Mouse (Mus musculus): ENCODE results near the gene Grid2ip. TPM values are rescaled to one million over a fixed set of nuclear protein-coding genes. Genes with fewer than 3 reads are reported as not detected.

The Grid2ip gene
- polyA plus RNA-seq, 1 experiment from 2014 or later = 0.42 TPM

GRCm38 (mm10) chr5:143410841-143411395 lies 53.8 kb downstream of the Grid2ip start:
- Histone ChIP-seq H3K4me1 (replicated peaks; ENCODE audit: control insufficient read depth, insufficient read depth, low read length) (no peaks in the 10 kb centered on the region), H3K9ac (ENCODE audit: low read depth, low read length) (no peak overlapping the region), H3K36me3 (ENCODE audit: control insufficient read depth, insufficient read depth, low read length) (peaks cover 3% of the 10 kb centered on the region; the same call in 1 of the 2 replicates), H3K27ac (ENCODE audit: low read depth, low read length) (no peak overlapping the region), H3K4me2 (replicated peaks; ENCODE audit: low read depth, low read length) (no peak overlapping the region), H3K27me3 (ENCODE audit: control insufficient read depth, insufficient read depth, low read length) (no peaks in the 10 kb centered on the region), H3K4me3 (ENCODE audit: low read depth, low read length) (no peak overlapping the region), H3K9me3 (ENCODE audit: control insufficient read depth, low read length) (no peaks in the 10 kb centered on the region)
- 94% methylated on average over 4 of the region's 4 CpGs for WGBS
- no peak for ATAC-seq (ENCODE audit: low FRiP score)
- no peak for DNase-seq (ENCODE audit: low spot score)

GRCm38 (mm10) chr5:143421484-143421883 lies 64.3 kb downstream of the Grid2ip start:
- no peak overlapping the region for H3K4me2 ChIP-seq (replicated peaks; ENCODE audit: low read depth, low read length)

GRCm38 (mm10) chr5:143422990-143423389 lies 65.9 kb downstream of the Grid2ip start:
- no peaks in the 10 kb centered on the region for H3K27me3 ChIP-seq (ENCODE audit: control insufficient read depth, insufficient read depth, low read length)
- peaks cover 11% of the 10 kb centered on the region for H3K36me3 ChIP-seq (ENCODE audit: control insufficient read depth, insufficient read depth, low read length)
- H3K4me2 ChIP-seq (replicated peaks; ENCODE audit: low read depth, low read length) = no peak overlapping the region
- no peaks in the 10 kb centered on the region for H3K4me1 ChIP-seq (replicated peaks; ENCODE audit: control insufficient read depth, insufficient read depth, low read length)
- H3K4me3 ChIP-seq (ENCODE audit: low read depth, low read length) = no peak overlapping the region
- WGBS = 85% methylated on average over 4 of the region's 4 CpGs
- no peak overlapping the region for H3K27ac ChIP-seq (ENCODE audit: low read depth, low read length)
- no peak for DNase-seq (ENCODE audit: low spot score)
- H3K9ac ChIP-seq (ENCODE audit: low read depth, low read length) = no peak overlapping the region
- ATAC-seq (ENCODE audit: low FRiP score) = no peak
- no peaks in the 10 kb centered on the region for H3K9me3 ChIP-seq (ENCODE audit: control insufficient read depth, low read length)

More at GRCm38 (mm10) chr5:143421484-143421883, 64.3 kb downstream of the Grid2ip start:
- Histone ChIP-seq H3K27ac (ENCODE audit: low read depth, low read length) (no peak overlapping the region), H3K4me1 (replicated peaks; ENCODE audit: control insufficient read depth, insufficient read depth, low read length) (no peaks in the 10 kb centered on the region), H3K4me3 (ENCODE audit: low read depth, low read length) (no peak overlapping the region), H3K9ac (ENCODE audit: low read depth, low read length) (no peak overlapping the region), H3K27me3 (ENCODE audit: control insufficient read depth, insufficient read depth, low read length) (no peaks in the 10 kb centered on the region), H3K36me3 (ENCODE audit: control insufficient read depth, insufficient read depth, low read length) (peaks cover 11% of the 10 kb centered on the region), H3K9me3 (ENCODE audit: control insufficient read depth, low read length) (no peaks in the 10 kb centered on the region)
- 89% methylated on average over 4 of the region's 4 CpGs for WGBS
- no peak for ATAC-seq (ENCODE audit: low FRiP score)
- DNase-seq (ENCODE audit: low spot score) = no peak

GRCm38 (mm10) chr5:143423899-143424519 lies 66.9 kb downstream of the Grid2ip start:
- DNase-seq (ENCODE audit: low spot score) (peak; percentile 78), ATAC-seq (ENCODE audit: low FRiP score) (no peak)
- H3K36me3 ChIP-seq (ENCODE audit: control insufficient read depth, insufficient read depth, low read length) = peaks cover 7% of the 10 kb centered on the region; the same call in 1 of the 2 replicates
- WGBS = 25% methylated on average over 6 of the region's 6 CpGs
- H3K9ac ChIP-seq (ENCODE audit: low read depth, low read length) = no peak overlapping the region
- H3K9me3 ChIP-seq (ENCODE audit: control insufficient read depth, low read length) = no peaks in the 10 kb centered on the region
- H3K4me3 ChIP-seq (ENCODE audit: low read depth, low read length) = no peak overlapping the region
- no peaks in the 10 kb centered on the region for H3K27me3 ChIP-seq (ENCODE audit: control insufficient read depth, insufficient read depth, low read length)
- H3K4me2 ChIP-seq (replicated peaks; ENCODE audit: low read depth, low read length) = no peak overlapping the region
- no peak overlapping the region for H3K27ac ChIP-seq (ENCODE audit: low read depth, low read length)
- no peaks in the 10 kb centered on the region for H3K4me1 ChIP-seq (replicated peaks; ENCODE audit: control insufficient read depth, insufficient read depth, low read length)

- no peak overlapping the region for H3K9ac ChIP-seq (ENCODE audit: low read depth, low read length)
- no peak overlapping the region for H3K4me2 ChIP-seq (replicated peaks; ENCODE audit: low read depth, low read length)
- DNase-seq (ENCODE audit: low spot score) = peak; percentile 83
- H3K27me3 ChIP-seq (ENCODE audit: control insufficient read depth, insufficient read depth, low read length) = no peaks in the 10 kb centered on the region
- 7% methylated on average over 4 of the region's 4 CpGs for WGBS
- no peak for ATAC-seq (ENCODE audit: low FRiP score)
- no peaks in the 10 kb centered on the region for H3K36me3 ChIP-seq (ENCODE audit: control insufficient read depth, insufficient read depth, low read length)
- no peak overlapping the region for H3K27ac ChIP-seq (ENCODE audit: low read depth, low read length)
- H3K4me3 ChIP-seq (ENCODE audit: low read depth, low read length) = no peak overlapping the region
- no peaks in the 10 kb centered on the region for H3K9me3 ChIP-seq (ENCODE audit: control insufficient read depth, low read length)
- no peaks in the 10 kb centered on the region for H3K4me1 ChIP-seq (replicated peaks; ENCODE audit: control insufficient read depth, insufficient read depth, low read length)
Measured at GRCm38 (mm10) chr5:143434421-143434820, 77.3 kb downstream of the Grid2ip start.

- no peak overlapping the region for H3K27ac ChIP-seq (ENCODE audit: low read depth, low read length)
Measured at GRCm38 (mm10) chr5:143441298-143441697, 84.2 kb downstream of the Grid2ip start.

GRCm38 (mm10) chr5:143441753-143442152 lies 84.6 kb downstream of the Grid2ip start:
- H3K4me1 ChIP-seq (replicated peaks; ENCODE audit: control insufficient read depth, insufficient read depth, low read length) = no peaks in the 10 kb centered on the region
- WGBS = 85% methylated on average over 12 of the region's 12 CpGs
- no peaks in the 10 kb centered on the region for H3K27me3 ChIP-seq (ENCODE audit: control insufficient read depth, insufficient read depth, low read length)
- no peaks in the 10 kb centered on the region for H3K36me3 ChIP-seq (ENCODE audit: control insufficient read depth, insufficient read depth, low read length)
- DNase-seq (ENCODE audit: low spot score) (no peak), ATAC-seq (ENCODE audit: low FRiP score) (no peak)
- no peak overlapping the region for H3K9ac ChIP-seq (ENCODE audit: low read depth, low read length)
- H3K27ac ChIP-seq (ENCODE audit: low read depth, low read length) = no peak overlapping the region
- no peak overlapping the region for H3K4me2 ChIP-seq (replicated peaks; ENCODE audit: low read depth, low read length)
- H3K9me3 ChIP-seq (ENCODE audit: control insufficient read depth, low read length) = no peaks in the 10 kb centered on the region
- H3K4me3 ChIP-seq (ENCODE audit: low read depth, low read length) = no peak overlapping the region

More at GRCm38 (mm10) chr5:143441298-143441697, 84.2 kb downstream of the Grid2ip start:
- Histone ChIP-seq H3K36me3 (ENCODE audit: control insufficient read depth, insufficient read depth, low read length) (no peaks in the 10 kb centered on the region), H3K4me2 (replicated peaks; ENCODE audit: low read depth, low read length) (no peak overlapping the region), H3K9me3 (ENCODE audit: control insufficient read depth, low read length) (no peaks in the 10 kb centered on the region), H3K4me3 (ENCODE audit: low read depth, low read length) (no peak overlapping the region), H3K27me3 (ENCODE audit: control insufficient read depth, insufficient read depth, low read length) (no peaks in the 10 kb centered on the region), H3K4me1 (replicated peaks; ENCODE audit: control insufficient read depth, insufficient read depth, low read length) (no peaks in the 10 kb centered on the region), H3K9ac (ENCODE audit: low read depth, low read length) (no peak overlapping the region)
- no peak for DNase-seq (ENCODE audit: low spot score)
- WGBS = 87% methylated on average over 3 of the region's 3 CpGs
- ATAC-seq (ENCODE audit: low FRiP score) = no peak
